Mouse (Mus musculus): Measurements from ENCODE around the gene Prrg2. TPM values are rescaled to one million over a fixed set of nuclear protein-coding genes. Genes with fewer than 3 reads are reported as not detected.
A peak's percentile ranks its signal among the peaks of the same experiment; 100 is the strongest.

The Prrg2 gene
- polyA plus RNA-seq, 1 experiment, result 40.5 TPM

DNA sequence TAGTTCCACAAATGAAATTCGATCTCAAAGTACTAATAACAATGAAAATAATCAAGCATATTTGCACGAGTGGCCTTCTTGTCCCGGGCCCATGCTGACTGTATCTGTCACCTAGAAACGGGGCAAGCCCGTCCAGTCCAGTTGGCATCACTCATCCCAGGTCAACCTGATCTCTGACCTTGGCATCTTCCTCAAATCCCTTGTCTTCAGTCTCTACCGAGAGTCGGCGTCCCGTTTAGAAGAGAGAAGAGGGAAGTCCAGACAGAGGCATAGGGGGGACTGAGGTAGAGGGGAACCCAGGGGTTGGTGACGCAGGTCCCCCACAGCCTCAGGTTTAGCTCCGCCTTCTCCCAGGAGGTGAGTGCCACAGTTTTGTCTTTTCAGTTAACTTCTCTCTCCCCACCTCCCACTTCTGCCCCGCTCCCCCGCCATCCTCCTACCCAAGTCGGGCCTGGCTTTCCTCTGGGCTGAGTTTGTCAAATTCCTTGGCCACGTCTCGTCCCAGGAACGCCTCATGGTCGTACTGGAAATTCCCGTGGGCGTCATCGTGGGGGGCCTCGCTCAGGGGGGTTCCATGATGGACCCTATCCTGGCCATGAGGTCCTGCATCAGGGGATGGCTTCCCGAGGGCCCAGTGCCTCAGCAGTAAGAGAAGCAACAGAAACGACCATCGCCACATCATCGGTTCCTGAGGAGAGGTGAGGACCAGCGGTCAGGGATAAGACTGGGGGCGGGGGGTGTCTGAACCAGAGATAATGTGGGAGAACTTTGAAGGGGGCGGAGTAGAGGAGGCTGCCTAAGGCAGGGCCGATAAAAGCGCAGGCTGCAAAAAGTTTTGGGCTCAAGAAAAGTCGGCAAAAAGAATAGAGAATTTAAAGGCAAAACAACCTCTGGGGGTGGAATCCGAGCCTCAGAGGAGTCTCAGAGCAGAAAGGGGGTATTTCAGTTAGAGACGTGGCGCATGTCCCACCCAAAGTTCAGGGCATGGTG, 28.8 kb upstream of the Prrg2 start:
- Histone ChIP-seq H3K4me1 (replicated peaks; ENCODE audit: control insufficient read depth, insufficient read depth, low read length) (peaks cover 20% of the 10 kb centered on the region), H3K36me3 (ENCODE audit: control insufficient read depth, insufficient read depth, low read length) (no peaks in the 10 kb centered on the region), H3K4me3 (ENCODE audit: control insufficient read depth, insufficient read depth, low read length) (peak overlapping the region; percentile 12), H3K27ac (ENCODE audit: control insufficient read depth, insufficient read depth, low read length) (no peak overlapping the region), H3K27me3 (ENCODE audit: control insufficient read depth, insufficient read depth, low read length) (peaks cover 10% of the 10 kb centered on the region)
- no peak for TF ChIP-seq CTCF (IDR thresholded peaks at IDR 0.05; ENCODE audit: borderline replicate concordance, control insufficient read depth, extremely low read depth, insufficient read depth, low read length, poor library complexity)
- no peak for TF ChIP-seq POLR2A (IDR thresholded peaks at IDR 0.05; ENCODE audit: control insufficient read depth, extremely low read depth, insufficient read depth, low read length, poor library complexity)
- WGBS, result 14% methylated on average over 35 of the region's 35 CpGs
- no peak for DNase-seq

- Histone ChIP-seq H3K4me1 (replicated peaks; ENCODE audit: control insufficient read depth, insufficient read depth, low read length) (peaks cover 20% of the 10 kb centered on the region), H3K4me3 (ENCODE audit: control insufficient read depth, insufficient read depth, low read length) (no peak overlapping the region), H3K36me3 (ENCODE audit: control insufficient read depth, insufficient read depth, low read length) (no peaks in the 10 kb centered on the region), H3K27me3 (ENCODE audit: control insufficient read depth, insufficient read depth, low read length) (peaks cover 10% of the 10 kb centered on the region), H3K27ac (ENCODE audit: control insufficient read depth, insufficient read depth, low read length) (no peak overlapping the region)
- no peak for DNase-seq
- TF ChIP-seq CTCF (IDR thresholded peaks at IDR 0.05; ENCODE audit: borderline replicate concordance, control insufficient read depth, extremely low read depth, insufficient read depth, low read length, poor library complexity) (no peak), POLR2A (IDR thresholded peaks at IDR 0.05; ENCODE audit: control insufficient read depth, extremely low read depth, insufficient read depth, low read length, poor library complexity) (no peak)
- WGBS, result 77% methylated on average over 13 of the region's 13 CpGs
Observed at GRCm38 (mm10) chr7:45090251-45090977, 27.9 kb upstream of the Prrg2 start.

DNA sequence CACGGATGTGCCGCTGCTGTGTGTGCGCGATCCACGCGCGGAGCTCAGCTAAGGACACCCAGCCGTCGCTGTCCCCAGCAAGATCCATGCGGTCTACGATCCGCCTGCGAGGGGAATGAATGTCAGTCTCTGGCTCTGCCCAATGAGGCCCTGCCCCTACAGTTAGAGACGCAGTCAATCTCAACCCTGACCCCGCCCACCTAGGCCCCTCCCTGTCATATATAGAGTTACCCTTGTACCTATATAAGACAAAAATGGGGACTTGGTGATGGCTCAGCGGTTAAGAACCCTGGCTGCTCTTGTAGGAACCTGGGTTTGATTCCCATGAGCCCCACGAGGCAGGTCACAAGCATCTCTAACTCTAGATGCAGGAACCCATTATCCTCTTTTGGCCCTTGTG, 26.1 kb upstream of the Prrg2 start:
- Histone ChIP-seq H3K4me1 (replicated peaks; ENCODE audit: control insufficient read depth, insufficient read depth, low read length) (peaks cover 20% of the 10 kb centered on the region), H3K27me3 (ENCODE audit: control insufficient read depth, insufficient read depth, low read length) (peaks cover 10% of the 10 kb centered on the region), H3K36me3 (ENCODE audit: control insufficient read depth, insufficient read depth, low read length) (no peaks in the 10 kb centered on the region), H3K4me3 (ENCODE audit: control insufficient read depth, insufficient read depth, low read length) (no peak overlapping the region), H3K27ac (ENCODE audit: control insufficient read depth, insufficient read depth, low read length) (no peak overlapping the region)
- TF ChIP-seq POLR2A (IDR thresholded peaks at IDR 0.05; ENCODE audit: control insufficient read depth, extremely low read depth, insufficient read depth, low read length, poor library complexity) (no peak), CTCF (IDR thresholded peaks at IDR 0.05; ENCODE audit: borderline replicate concordance, control insufficient read depth, extremely low read depth, insufficient read depth, low read length, poor library complexity) (no peak)
- 96% methylated on average over 17 of the region's 17 CpGs for WGBS
- no peak for DNase-seq

DNA sequence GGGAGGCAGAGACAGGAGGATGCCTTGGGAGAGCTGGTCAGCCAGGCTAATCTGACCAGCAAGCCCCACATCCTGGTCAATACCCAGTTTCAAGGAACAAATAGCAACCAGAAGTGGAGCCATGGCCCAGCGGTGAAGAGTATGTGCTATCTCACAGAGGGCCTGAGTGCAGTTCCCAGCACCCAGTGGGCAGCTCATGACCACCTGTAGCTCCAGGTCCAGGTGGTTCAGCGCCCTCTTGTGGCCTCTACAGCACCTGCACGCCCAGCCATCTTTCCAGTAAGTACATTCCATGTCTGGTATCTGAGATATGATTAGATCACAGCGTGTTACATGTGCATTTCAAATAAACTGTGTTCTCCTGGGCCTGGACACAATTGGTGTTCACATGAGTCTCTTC, 23.6 kb upstream of the Prrg2 start:
- 84% methylated on average over 4 of the region's 4 CpGs for WGBS
- H3K4me1 ChIP-seq (replicated peaks; ENCODE audit: control insufficient read depth, insufficient read depth, low read length), result peaks cover 26% of the 10 kb centered on the region
- H3K36me3 ChIP-seq (ENCODE audit: control insufficient read depth, insufficient read depth, low read length), result no peaks in the 10 kb centered on the region
- no peak for DNase-seq
- 0 out of 2 replicates have a peak, but pooled peaks have one; percentile 20 for TF ChIP-seq CTCF (IDR thresholded peaks at IDR 0.05; ENCODE audit: borderline replicate concordance, control insufficient read depth, extremely low read depth, insufficient read depth, low read length, poor library complexity)
- TF ChIP-seq POLR2A (IDR thresholded peaks at IDR 0.05; ENCODE audit: control insufficient read depth, extremely low read depth, insufficient read depth, low read length, poor library complexity), result no peak
- no peak overlapping the region for H3K27ac ChIP-seq (ENCODE audit: control insufficient read depth, insufficient read depth, low read length)
- no peak overlapping the region for H3K4me3 ChIP-seq (ENCODE audit: control insufficient read depth, insufficient read depth, low read length)
- H3K27me3 ChIP-seq (ENCODE audit: control insufficient read depth, insufficient read depth, low read length), result peaks cover 2% of the 10 kb centered on the region; the same call in 1 of the 2 replicates

GRCm38 (mm10) chr7:45083300-45083890, 20.9 kb upstream of the Prrg2 start:
- TF ChIP-seq CTCF (IDR thresholded peaks at IDR 0.05; ENCODE audit: borderline replicate concordance, control insufficient read depth, extremely low read depth, insufficient read depth, low read length, poor library complexity) (no peak), POLR2A (IDR thresholded peaks at IDR 0.05; ENCODE audit: control insufficient read depth, extremely low read depth, insufficient read depth, low read length, poor library complexity) (no peak)
- H3K4me1 ChIP-seq (replicated peaks; ENCODE audit: control insufficient read depth, insufficient read depth, low read length), result peaks cover 27% of the 10 kb centered on the region
- no peaks in the 10 kb centered on the region for H3K36me3 ChIP-seq (ENCODE audit: control insufficient read depth, insufficient read depth, low read length)
- peak overlapping the region; percentile 18 for H3K4me3 ChIP-seq (ENCODE audit: control insufficient read depth, insufficient read depth, low read length)
- no peaks in the 10 kb centered on the region for H3K27me3 ChIP-seq (ENCODE audit: control insufficient read depth, insufficient read depth, low read length)
- 37% methylated on average over 22 of the region's 22 CpGs for WGBS
- DNase-seq, result peak; percentile 29
- H3K27ac ChIP-seq (ENCODE audit: control insufficient read depth, insufficient read depth, low read length), result peak overlapping the region; percentile 52

All from thymus, adult 2 months (tissue).